Mouse (Mus musculus) liver, adult 2 months (tissue): ENCODE data around the gene Tnfsfm13. TPM values are rescaled to one million over a fixed set of nuclear protein-coding genes. Genes with fewer than 3 reads are reported as not detected.

Experiments
- DNase-seq: peaks from one replicate; pipeline ENCODE4 v3.0.0-alpha.2; 2011; ENCODE audit warnings: low read depth, low spot score; ENCODE audit errors: extremely low read depth
- H3K27ac ChIP-seq: fragments of 200-500 bp; replicated peaks from 2 replicates; pipeline ENCODE4 v1.5.1; 2012; ENCODE audit warnings: low read depth, mild to moderate bottlenecking, control low read depth, inconsistent platforms, low read length; ENCODE audit not compliant: insufficient read depth
- H3K27me3 ChIP-seq: fragments of 200-500 bp; 2 replicates; pipeline ENCODE4 v1.6.1; 2012; ENCODE audit warnings: mild to moderate bottlenecking, moderate library complexity, low read length, inconsistent platforms; ENCODE audit not compliant: control insufficient read depth, insufficient read depth
- H3K36me3 ChIP-seq: fragments of 200-500 bp; 2 replicates; pipeline ENCODE4 v1.6.1; 2012; ENCODE audit warnings: low read length, inconsistent platforms; ENCODE audit not compliant: control insufficient read depth, insufficient read depth
- H3K4me1 ChIP-seq: fragments of 200-500 bp; 2 replicates; pipeline ENCODE4 v1.6.1; 2011; ENCODE audit warnings: low read length; ENCODE audit not compliant: control insufficient read depth, insufficient read depth
- H3K4me3 ChIP-seq: fragments of 200-500 bp; 2 replicates; pipeline ENCODE4 v1.5.1; 2011; ENCODE audit warnings: low read depth, mild to moderate bottlenecking, control low read depth, low read length, moderate library complexity; ENCODE audit not compliant: insufficient read depth
- H3K79me2 ChIP-seq: fragments of 200-500 bp; 2 replicates; pipeline ENCODE4 v1.6.1; 2012; ENCODE audit warnings: inconsistent platforms, mild to moderate bottlenecking, low read length, moderate library complexity; ENCODE audit not compliant: control insufficient read depth, insufficient read depth
- H3K9ac ChIP-seq: fragments of 200-500 bp; 2 replicates; pipeline ENCODE4 v1.6.1; 2012; ENCODE audit warnings: low read depth, mild to moderate bottlenecking, control low read depth, inconsistent platforms, low read length
- CTCF ChIP-seq: fragments of 200-500 bp; IDR thresholded peaks from 2 replicates; pipeline ENCODE4 v1.5.1; 2011; ENCODE audit warnings: low read depth, low read length, control low read depth
- POLR2A ChIP-seq: fragments of 200-500 bp; IDR thresholded peaks from 2 replicates; pipeline ENCODE4 v1.6.1; 2011; ENCODE audit warnings: low read length, control low read depth; ENCODE audit not compliant: insufficient read depth; ENCODE audit errors: extremely low read depth
- WGBS: fragments of 180-500 bp; shearing (Covaris S2); methylation state at CpG from one replicate; pipeline ENCODE4 v1.1.7; 2018; 5-methylcytosine and 5-hydroxymethylcytosine counted together
- polyA plus RNA-seq: library from polyadenylated mRNA; depleted of rRNA; stranded (reverse); fragments of >200 nt; gene quantifications from 2 replicates; pipeline ENCODE4 v1.2.3, GENCODE M21; 2012
- total RNA-seq: library from RNA; depleted of rRNA; stranded (reverse); fragments of >200 nt; gene quantifications from 2 replicates; pipeline ENCODE4 v1.2.3, GENCODE M21; 2014

The Tnfsfm13 gene
- total and polyA plus RNA-seq, 2 experiments = 2.5 to 3.6 TPM

DNA sequence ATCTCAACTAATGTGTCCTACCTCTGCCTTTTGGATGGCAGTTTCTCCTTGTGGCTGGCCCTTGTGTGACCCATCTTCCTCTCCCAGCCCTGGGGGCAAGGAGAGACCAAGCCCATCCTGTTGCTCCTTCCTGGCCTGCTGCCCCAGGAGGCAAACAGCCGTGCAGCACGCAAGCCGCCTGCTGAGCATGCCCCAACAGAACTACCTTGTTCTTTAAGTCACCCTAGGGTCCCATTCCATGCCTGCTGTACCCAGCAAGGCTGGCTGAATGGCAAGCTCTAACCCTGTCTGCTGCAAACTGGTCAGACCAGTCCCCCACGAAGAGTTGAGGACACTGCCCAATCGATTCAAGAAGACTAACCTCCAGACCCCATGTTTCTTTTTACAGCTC lies 39.8 kb downstream of the Tnfsfm13 start:
- no peak for TF ChIP-seq POLR2A
- TF ChIP-seq CTCF = no peak
- Histone ChIP-seq H3K36me3 (peaks cover 14% of the 10 kb centered on the region), H3K9ac (no peak overlapping the region), H3K79me2 (no peaks in the 10 kb centered on the region; the same call in 1 of the 2 replicates), H3K27me3 (no peaks in the 10 kb centered on the region), H3K27ac (no peak overlapping the region), H3K4me3 (no peak overlapping the region), H3K4me1 (no peaks in the 10 kb centered on the region)
- 77% methylated on average over 5 of the region's 5 CpGs for WGBS
- no peak for DNase-seq

DNA sequence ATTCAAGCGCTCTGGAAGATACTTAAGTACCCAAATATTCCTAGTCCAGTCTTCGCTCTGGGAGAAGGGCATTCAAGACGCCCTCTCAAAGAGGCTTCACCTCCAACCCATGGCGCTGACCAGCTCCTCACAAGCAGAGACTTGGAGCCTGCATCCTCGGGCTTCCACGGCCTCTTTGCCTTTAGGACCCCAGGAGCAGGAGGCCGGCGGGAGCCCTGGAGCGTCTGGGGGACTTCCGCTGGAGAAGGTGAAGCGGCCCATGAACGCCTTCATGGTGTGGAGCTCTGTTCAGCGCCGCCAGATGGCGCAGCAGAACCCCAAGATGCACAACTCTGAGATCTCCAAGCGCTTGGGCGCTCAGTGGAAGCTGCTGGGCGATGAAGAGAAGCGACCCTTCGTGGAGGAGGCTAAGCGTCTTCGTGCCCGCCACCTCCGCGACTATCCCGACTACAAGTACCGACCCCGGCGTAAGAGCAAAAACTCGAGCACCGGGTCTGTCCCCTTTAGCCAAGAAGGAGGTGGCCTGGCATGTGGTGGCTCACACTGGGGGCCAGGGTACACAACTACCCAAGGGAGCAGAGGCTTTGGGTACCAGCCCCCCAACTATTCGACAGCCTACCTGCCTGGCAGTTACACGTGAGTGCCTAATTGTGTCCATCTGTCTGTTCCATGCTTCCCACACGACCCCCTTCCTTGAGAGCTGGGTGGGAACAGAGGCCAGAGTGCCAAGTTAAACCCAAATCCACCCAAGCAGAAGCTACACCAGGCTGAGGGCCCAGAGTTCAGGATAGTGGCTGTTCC lies 40.4 kb downstream of the Tnfsfm13 start, which contains the start of gene Sox15:
Sox15 (plus strand) TSS at position 51 of the 801 bp plus-strand sequence.
- H3K4me1 ChIP-seq = no peaks in the 10 kb centered on the region
- peaks cover 20% of the 10 kb centered on the region for H3K36me3 ChIP-seq
- no peak within 1 kb of the TSS for H3K4me3 ChIP-seq
- H3K27ac ChIP-seq = no peak within 1 kb of the TSS
- WGBS = 58% methylated on average over 34 of the region's 34 CpGs
- no peaks in the 10 kb centered on the region for H3K79me2 ChIP-seq
- no peaks in the 10 kb centered on the region for H3K27me3 ChIP-seq
- TF ChIP-seq CTCF (peak; percentile 71), POLR2A (no peak)
- H3K9ac ChIP-seq = no peak within 1 kb of the TSS
- no peak for DNase-seq

DNA sequence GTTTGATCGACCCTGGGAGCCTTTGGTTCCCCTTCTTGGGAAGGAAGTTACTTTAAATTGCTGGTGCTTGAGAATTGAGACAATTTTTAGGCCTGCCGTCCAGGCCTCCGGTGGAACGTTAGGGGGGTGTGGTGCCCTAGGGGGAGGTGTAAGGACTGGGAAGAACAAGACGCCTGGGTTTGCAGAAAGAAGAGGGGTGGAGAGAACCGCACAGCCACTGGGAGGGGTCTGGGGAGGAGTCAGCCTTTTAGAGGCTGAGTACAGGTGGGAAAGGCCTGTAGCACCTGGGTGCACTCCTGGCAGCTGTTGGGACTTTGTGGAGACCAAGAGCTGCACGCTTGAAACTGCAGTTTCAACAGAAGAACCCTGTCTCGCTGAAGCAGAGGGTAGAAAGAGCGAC lies 41.1 kb downstream of the Tnfsfm13 start:
- H3K9ac ChIP-seq = no peak overlapping the region
- H3K27ac ChIP-seq = no peak overlapping the region
- TF ChIP-seq POLR2A = no peak
- no peak for TF ChIP-seq CTCF
- WGBS = 57% methylated on average over 9 of the region's 9 CpGs
- DNase-seq = no peak
- H3K4me1 ChIP-seq = no peaks in the 10 kb centered on the region
- no peaks in the 10 kb centered on the region for H3K27me3 ChIP-seq
- no peaks in the 10 kb centered on the region for H3K79me2 ChIP-seq
- peaks cover 27% of the 10 kb centered on the region for H3K36me3 ChIP-seq
- no peak overlapping the region for H3K4me3 ChIP-seq

DNA sequence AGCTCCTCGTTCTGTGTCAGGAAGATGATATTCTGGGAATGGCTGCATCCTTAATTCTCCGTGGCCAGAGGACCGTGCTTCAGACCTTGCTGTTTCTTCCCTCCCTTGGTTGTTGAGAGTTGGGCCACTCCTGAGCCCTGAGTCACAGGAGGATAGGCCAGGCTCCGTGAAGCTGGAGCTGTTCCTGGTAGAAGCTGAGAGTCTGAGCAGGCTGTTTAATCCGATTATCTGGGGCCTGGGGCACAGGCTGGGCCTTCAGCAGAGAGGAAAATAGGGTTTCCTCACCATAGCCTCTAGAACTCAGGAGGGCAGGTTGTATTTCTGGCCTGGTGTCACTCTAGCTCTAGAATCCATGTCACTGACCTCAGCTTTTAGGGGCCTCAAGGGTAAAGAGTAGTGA lies 42.5 kb downstream of the Tnfsfm13 start:
- H3K36me3 ChIP-seq = peaks cover 35% of the 10 kb centered on the region
- WGBS = 78% methylated on average over 5 of the region's 5 CpGs
- H3K79me2 ChIP-seq = no peaks in the 10 kb centered on the region
- H3K27me3 ChIP-seq = no peaks in the 10 kb centered on the region
- no peaks in the 10 kb centered on the region for H3K4me1 ChIP-seq
- no peak overlapping the region for H3K9ac ChIP-seq
- no peak for TF ChIP-seq CTCF
- TF ChIP-seq POLR2A = no peak
- DNase-seq = no peak
- no peak overlapping the region for H3K4me3 ChIP-seq
- H3K27ac ChIP-seq = no peak overlapping the region

DNA sequence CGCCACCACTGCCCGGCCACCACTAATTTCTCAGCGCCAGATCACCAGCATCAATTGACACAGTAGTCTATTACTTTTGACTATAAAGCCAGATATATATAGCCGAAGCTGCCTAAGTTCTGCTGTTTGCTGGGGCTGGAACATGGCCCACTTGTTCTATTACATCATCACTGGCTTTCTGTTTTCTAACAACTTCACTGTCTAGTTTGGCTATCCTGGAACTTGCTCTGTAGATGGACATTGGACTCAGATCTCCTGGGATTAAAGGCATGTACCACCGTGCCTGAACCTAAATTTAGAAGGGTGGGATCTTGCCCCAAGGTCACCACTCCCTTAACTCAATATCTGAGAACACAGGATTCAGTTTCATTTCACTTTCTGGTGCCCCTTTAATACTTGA lies 50.0 kb downstream of the Tnfsfm13 start:
- no peak overlapping the region; the same call in 1 of the 2 replicates for H3K27ac ChIP-seq
- peaks cover 4% of the 10 kb centered on the region; the same call in 1 of the 2 replicates for H3K4me1 ChIP-seq
- no peaks in the 10 kb centered on the region; the same call in 1 of the 2 replicates for H3K79me2 ChIP-seq
- H3K4me3 ChIP-seq = no peak overlapping the region
- no peak overlapping the region for H3K9ac ChIP-seq
- peaks cover 57% of the 10 kb centered on the region for H3K36me3 ChIP-seq
- DNase-seq = peak; percentile 85
- WGBS = 53% methylated on average over 5 of the region's 5 CpGs
- TF ChIP-seq POLR2A (no peak), CTCF (no peak)
- H3K27me3 ChIP-seq = no peaks in the 10 kb centered on the region

DNA sequence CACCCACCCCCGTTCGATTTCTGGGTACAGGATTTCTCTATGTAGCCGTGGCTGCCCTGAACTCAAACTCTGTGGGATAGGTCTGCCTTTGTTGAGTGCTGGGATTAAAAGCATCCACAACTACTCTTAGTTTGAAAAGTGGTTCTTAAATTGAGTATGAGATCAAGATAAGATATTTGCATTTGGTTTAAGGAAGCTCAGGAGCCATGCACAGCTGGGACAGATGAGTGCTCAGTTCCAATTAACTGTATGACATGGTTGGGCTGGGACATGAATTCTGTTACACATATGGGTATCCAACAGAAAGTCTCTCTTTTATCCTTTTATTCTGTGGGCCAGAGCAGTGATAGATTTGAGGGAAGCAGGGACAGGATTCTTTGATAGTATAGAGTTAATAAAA lies 60.4 kb downstream of the Tnfsfm13 start:
- Histone ChIP-seq H3K4me3 (no peak overlapping the region), H3K79me2 (peaks cover 9% of the 10 kb centered on the region; the same call in 1 of the 2 replicates), H3K36me3 (peaks cover 15% of the 10 kb centered on the region; the same call in 1 of the 2 replicates), H3K27ac (no peak overlapping the region), H3K9ac (no peak overlapping the region), H3K4me1 (peaks cover 10% of the 10 kb centered on the region), H3K27me3 (no peaks in the 10 kb centered on the region)
- TF ChIP-seq POLR2A (no peak), CTCF (no peak)
- 77% methylated on average over 3 of the region's 3 CpGs for WGBS
- no peak for DNase-seq
